Mouse (Mus musculus): ENCODE measurements around the gene Tbc1d7. TPM values are rescaled to one million over a fixed set of nuclear protein-coding genes. Genes with fewer than 3 reads are reported as not detected.

Tbc1d7 gene
- total and polyA plus RNA-seq, 2 experiments from 2014 or later, result 39.9 to 86.6 TPM

- Histone ChIP-seq H3K4me3 (ENCODE audit: low read length) (no peak overlapping the region), H3K4me2 (ENCODE audit: low read depth, low read length) (no peak overlapping the region), H3K9me3 (ENCODE audit: low read length) (no peaks in the 10 kb centered on the region), H3K4me1 (ENCODE audit: insufficient read depth, low read length) (no peaks in the 10 kb centered on the region), H3K27ac (no peak overlapping the region), H3K27me3 (ENCODE audit: insufficient read depth, low read length) (no peaks in the 10 kb centered on the region), H3K9ac (replicated peaks; ENCODE audit: low read length) (no peak overlapping the region), H3K36me3 (ENCODE audit: insufficient read depth, low read length) (peaks cover 29% of the 10 kb centered on the region)
- TF ChIP-seq CTCF (IDR thresholded peaks at IDR 0.05; ENCODE audit: low read depth), result no peak
- ATAC-seq, result no peak
- no peak for DNase-seq (ENCODE audit: low spot score)
- 79% methylated on average over 3 of the region's 3 CpGs for WGBS
Observed at GRCm38 (mm10) chr13:43149661-43150060, 21.6 kb downstream of the Tbc1d7 start.

DNA sequence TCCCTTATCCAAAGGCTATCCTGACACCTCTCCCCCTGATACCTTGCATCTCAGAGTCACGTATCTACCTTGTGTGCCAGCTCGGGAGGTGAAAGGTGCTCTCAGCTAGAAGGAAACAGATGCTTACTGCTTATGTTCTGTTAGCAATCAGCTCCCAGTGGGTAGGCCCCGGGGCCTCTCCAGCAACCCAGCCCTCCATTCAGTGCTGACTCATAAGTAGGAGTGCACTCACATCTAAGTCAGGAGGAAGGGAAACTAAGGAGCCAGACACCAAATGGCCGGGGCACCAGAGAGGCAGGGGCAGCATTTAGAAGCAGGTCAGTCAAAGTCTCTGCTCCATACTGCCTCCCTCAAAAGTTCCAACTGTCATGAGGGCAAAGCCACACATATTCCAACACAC lies 22.6 kb downstream of the Tbc1d7 start:
- Histone ChIP-seq H3K27me3 (ENCODE audit: insufficient read depth, low read length) (no peaks in the 10 kb centered on the region), H3K27ac (no peak overlapping the region), H3K9ac (replicated peaks; ENCODE audit: low read length) (no peak overlapping the region), H3K36me3 (ENCODE audit: insufficient read depth, low read length) (peaks cover 24% of the 10 kb centered on the region; the same call in 1 of the 2 replicates), H3K4me3 (ENCODE audit: low read length) (no peak overlapping the region), H3K4me2 (ENCODE audit: low read depth, low read length) (no peak overlapping the region), H3K4me1 (ENCODE audit: insufficient read depth, low read length) (no peaks in the 10 kb centered on the region), H3K9me3 (ENCODE audit: low read length) (no peaks in the 10 kb centered on the region)
- WGBS, result 82% methylated on average over 4 of the region's 4 CpGs
- no peak for ATAC-seq
- no peak for TF ChIP-seq CTCF (IDR thresholded peaks at IDR 0.05; ENCODE audit: low read depth)
- DNase-seq (ENCODE audit: low spot score), result no peak

DNA sequence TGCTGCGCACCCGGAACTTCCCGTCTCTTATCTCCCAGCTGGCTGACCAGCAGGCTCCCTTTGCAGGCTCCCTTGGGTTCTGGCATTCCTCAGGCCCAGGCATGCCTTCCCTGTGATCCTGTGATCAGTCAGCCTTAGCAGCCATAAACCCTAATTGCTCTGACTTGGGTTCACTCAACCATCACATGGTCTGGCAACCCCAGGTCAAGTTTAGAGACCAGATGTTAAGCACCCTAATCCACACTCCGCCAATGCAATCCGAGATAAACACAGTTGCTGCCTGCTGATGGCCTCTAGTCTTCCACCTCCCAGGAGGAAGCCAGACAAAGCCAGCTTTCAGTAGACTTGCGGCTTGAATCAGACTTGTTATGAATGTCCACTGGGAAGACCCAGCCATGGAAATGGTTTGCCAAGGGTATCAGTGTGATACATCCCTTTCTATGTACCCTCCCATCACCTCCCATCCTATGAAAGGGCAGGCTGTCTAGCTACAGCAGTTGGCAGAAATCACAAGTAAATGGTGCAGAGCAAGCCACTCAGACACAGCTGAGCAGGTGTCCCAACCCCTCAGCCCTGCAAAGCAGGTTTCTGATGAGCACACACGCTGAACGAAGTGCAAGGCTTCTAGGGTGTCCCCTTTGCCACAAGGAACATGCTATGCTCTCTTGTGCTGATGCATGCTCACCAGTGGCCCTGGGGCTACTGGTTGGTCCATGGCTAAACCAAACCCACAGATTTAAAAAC lies 24.6 kb downstream of the Tbc1d7 start:
- WGBS, result 69% methylated on average over 8 of the region's 8 CpGs
- TF ChIP-seq CTCF (IDR thresholded peaks at IDR 0.05; ENCODE audit: low read depth), result no peak
- H3K36me3 ChIP-seq (ENCODE audit: insufficient read depth, low read length), result peaks cover 14% of the 10 kb centered on the region; the same call in 1 of the 2 replicates
- H3K4me3 ChIP-seq (ENCODE audit: low read length), result no peak overlapping the region
- H3K27me3 ChIP-seq (ENCODE audit: insufficient read depth, low read length), result no peaks in the 10 kb centered on the region
- no peak overlapping the region for H3K9ac ChIP-seq (replicated peaks; ENCODE audit: low read length)
- H3K4me1 ChIP-seq (ENCODE audit: insufficient read depth, low read length), result no peaks in the 10 kb centered on the region
- DNase-seq (ENCODE audit: low spot score), result no peak
- no peak for ATAC-seq
- H3K4me2 ChIP-seq (ENCODE audit: low read depth, low read length), result no peak overlapping the region
- no peak overlapping the region for H3K27ac ChIP-seq
- H3K9me3 ChIP-seq (ENCODE audit: low read length), result no peaks in the 10 kb centered on the region

DNA sequence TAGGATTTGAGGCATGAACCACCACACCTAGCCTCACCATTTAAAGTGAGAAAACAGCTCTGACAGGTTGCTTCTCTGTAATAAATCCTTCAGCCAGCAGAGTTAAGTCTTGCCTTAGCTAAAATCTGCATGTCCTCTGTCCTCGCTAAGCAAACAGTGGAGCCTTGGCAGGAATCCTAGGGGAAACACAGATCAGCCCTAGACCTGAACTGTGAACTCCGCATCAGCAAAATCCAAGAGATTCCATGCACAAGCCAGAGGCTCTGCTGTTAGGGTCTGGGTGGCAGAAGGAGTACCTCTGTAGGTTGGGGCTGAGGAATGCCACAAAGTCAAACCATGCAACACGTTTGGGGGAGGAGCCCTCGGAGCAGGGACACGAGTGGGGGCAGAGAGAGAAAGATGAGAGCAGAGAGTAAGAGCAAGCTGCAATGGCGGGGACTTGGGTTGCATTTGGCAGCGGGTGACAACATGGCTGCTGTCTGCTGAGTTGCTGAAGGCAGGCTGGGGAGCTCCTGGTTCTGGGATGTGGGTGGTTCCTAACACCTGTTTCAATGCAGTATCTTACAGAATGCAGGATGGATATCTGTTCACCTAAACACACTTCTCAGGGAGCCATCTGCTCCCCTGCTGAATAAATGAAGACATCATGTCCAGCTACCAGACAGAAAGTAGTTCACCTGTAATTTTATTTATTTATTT lies 26.4 kb downstream of the Tbc1d7 start:
- H3K4me1 ChIP-seq (ENCODE audit: insufficient read depth, low read length), result no peaks in the 10 kb centered on the region
- no peak overlapping the region for H3K9ac ChIP-seq (replicated peaks; ENCODE audit: low read length)
- H3K4me3 ChIP-seq (ENCODE audit: low read length), result no peak overlapping the region
- H3K27ac ChIP-seq, result no peak overlapping the region
- DNase-seq (ENCODE audit: low spot score) (no peak), ATAC-seq (no peak)
- WGBS, result 82% methylated on average over 7 of the region's 7 CpGs
- H3K9me3 ChIP-seq (ENCODE audit: low read length), result no peaks in the 10 kb centered on the region
- TF ChIP-seq CTCF (IDR thresholded peaks at IDR 0.05; ENCODE audit: low read depth), result no peak
- H3K36me3 ChIP-seq (ENCODE audit: insufficient read depth, low read length), result no peaks in the 10 kb centered on the region
- no peaks in the 10 kb centered on the region for H3K27me3 ChIP-seq (ENCODE audit: insufficient read depth, low read length)
- no peak overlapping the region for H3K4me2 ChIP-seq (ENCODE audit: low read depth, low read length)

DNA sequence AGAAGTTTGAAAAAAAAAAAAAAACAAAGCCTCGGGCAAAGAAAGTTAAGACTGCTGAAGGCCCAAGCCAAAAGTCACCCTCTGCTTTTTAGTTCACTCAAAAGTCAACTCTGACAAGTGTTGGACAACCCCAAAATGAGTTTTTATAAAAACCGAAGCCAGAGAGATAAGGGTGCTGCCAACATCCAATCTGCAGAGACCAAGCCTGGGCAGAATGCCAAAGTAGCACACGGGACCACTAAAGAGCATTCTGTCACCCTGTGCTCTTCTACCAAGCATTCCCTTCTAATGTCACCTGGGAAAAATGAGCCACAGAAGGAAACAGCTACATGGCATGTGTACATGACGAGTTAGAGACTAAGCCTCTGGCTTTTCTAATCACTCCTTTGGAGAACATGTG lies 36.8 kb downstream of the Tbc1d7 start:
- DNase-seq (ENCODE audit: low spot score), result peak; percentile 34

GRCm38 (mm10) chr13:43133400-43133799 lies 37.9 kb downstream of the Tbc1d7 start:
- Histone ChIP-seq H3K27ac (no peak overlapping the region), H3K4me2 (ENCODE audit: low read depth, low read length) (no peak overlapping the region), H3K36me3 (ENCODE audit: insufficient read depth, low read length) (no peaks in the 10 kb centered on the region; the same call in 1 of the 2 replicates), H3K4me3 (ENCODE audit: low read length) (no peak overlapping the region), H3K9ac (replicated peaks; ENCODE audit: low read length) (no peak overlapping the region), H3K27me3 (ENCODE audit: insufficient read depth, low read length) (no peaks in the 10 kb centered on the region), H3K9me3 (ENCODE audit: low read length) (no peaks in the 10 kb centered on the region), H3K4me1 (ENCODE audit: insufficient read depth, low read length) (no peaks in the 10 kb centered on the region)
- no peak for TF ChIP-seq CTCF (IDR thresholded peaks at IDR 0.05; ENCODE audit: low read depth)
- WGBS, result 67% methylated on average over 7 of the region's 7 CpGs
- DNase-seq (ENCODE audit: low spot score) (no peak), ATAC-seq (no peak)

More for the DNA sequence above, 36.8 kb downstream of the Tbc1d7 start:
- H3K9ac ChIP-seq (replicated peaks; ENCODE audit: low read length), result no peak overlapping the region
- no peaks in the 10 kb centered on the region; the same call in 1 of the 2 replicates for H3K36me3 ChIP-seq (ENCODE audit: insufficient read depth, low read length)
- H3K27ac ChIP-seq, result no peak overlapping the region
- H3K4me1 ChIP-seq (ENCODE audit: insufficient read depth, low read length), result no peaks in the 10 kb centered on the region
- ATAC-seq, result no peak
- H3K4me2 ChIP-seq (ENCODE audit: low read depth, low read length), result no peak overlapping the region
- WGBS, result 41% methylated on average over 4 of the region's 4 CpGs
- no peak for TF ChIP-seq CTCF (IDR thresholded peaks at IDR 0.05; ENCODE audit: low read depth)
- H3K27me3 ChIP-seq (ENCODE audit: insufficient read depth, low read length), result no peaks in the 10 kb centered on the region
- no peak overlapping the region for H3K4me3 ChIP-seq (ENCODE audit: low read length)
- no peaks in the 10 kb centered on the region for H3K9me3 ChIP-seq (ENCODE audit: low read length)

DNA sequence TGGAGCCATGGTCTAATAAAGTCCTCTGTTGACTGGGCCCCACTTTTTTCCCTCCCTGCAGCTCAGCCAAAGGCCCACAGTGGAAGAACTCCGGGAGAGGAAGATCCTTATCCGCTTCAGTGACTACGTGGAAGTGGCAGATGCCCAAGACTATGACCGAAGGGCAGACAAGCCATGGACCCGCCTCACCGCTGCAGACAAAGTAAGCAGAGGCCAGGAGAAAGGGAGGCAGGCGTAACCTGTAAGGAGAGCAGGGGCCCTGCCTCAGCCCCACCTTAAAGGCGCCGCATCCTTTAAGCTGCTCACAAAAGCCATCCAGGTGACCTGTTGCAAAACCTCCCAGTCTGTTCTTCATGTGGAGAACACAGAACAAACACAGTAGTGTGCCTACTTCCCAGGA lies 38.4 kb downstream of the Tbc1d7 start:
- Histone ChIP-seq H3K4me2 (ENCODE audit: low read depth, low read length) (no peak overlapping the region), H3K9me3 (ENCODE audit: low read length) (no peaks in the 10 kb centered on the region), H3K27me3 (ENCODE audit: insufficient read depth, low read length) (no peaks in the 10 kb centered on the region), H3K9ac (replicated peaks; ENCODE audit: low read length) (no peak overlapping the region), H3K36me3 (ENCODE audit: insufficient read depth, low read length) (no peaks in the 10 kb centered on the region; the same call in 1 of the 2 replicates), H3K4me1 (ENCODE audit: insufficient read depth, low read length) (no peaks in the 10 kb centered on the region), H3K27ac (no peak overlapping the region), H3K4me3 (ENCODE audit: low read length) (no peak overlapping the region)
- WGBS, result 63% methylated on average over 9 of the region's 9 CpGs
- no peak for TF ChIP-seq CTCF (IDR thresholded peaks at IDR 0.05; ENCODE audit: low read depth)
- ATAC-seq (no peak), DNase-seq (ENCODE audit: low spot score) (no peak)
